Mouse (Mus musculus): Measurements from ENCODE around the gene Enpp7. TPM values are rescaled to one million over a fixed set of nuclear protein-coding genes. Genes with fewer than 3 reads are reported as not detected.

Gene Enpp7
- 174 and 2,153 TPM in 2 replicates for polyA plus RNA-seq (2012; rRNA removed)

DNA sequence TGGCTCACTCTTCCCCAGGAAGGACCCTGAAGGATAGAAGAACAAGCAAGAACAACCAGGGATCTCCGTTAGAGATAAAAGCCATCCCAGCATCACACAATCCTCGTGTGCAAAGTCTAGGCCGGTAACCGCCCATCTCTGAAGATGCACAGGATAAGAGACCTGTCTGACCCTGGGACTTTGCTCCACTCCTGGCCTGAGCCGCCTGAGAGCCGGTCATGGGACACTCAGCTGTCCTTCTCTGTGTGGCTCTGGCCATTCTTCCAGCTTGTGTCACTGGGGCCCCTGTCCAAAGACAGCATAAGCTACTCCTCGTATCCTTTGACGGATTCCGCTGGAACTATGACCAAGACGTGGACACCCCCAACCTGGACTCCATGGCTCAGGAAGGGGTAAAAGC, at the start of gene Enpp7:
Enpp7 (plus strand) TSS at position 190 of the 400 bp plus-strand sequence.
- 79% methylated on average over 10 of the region's 10 CpGs for WGBS
- DNase-seq (ENCODE audit: low read depth, low spot score): no peak

DNA sequence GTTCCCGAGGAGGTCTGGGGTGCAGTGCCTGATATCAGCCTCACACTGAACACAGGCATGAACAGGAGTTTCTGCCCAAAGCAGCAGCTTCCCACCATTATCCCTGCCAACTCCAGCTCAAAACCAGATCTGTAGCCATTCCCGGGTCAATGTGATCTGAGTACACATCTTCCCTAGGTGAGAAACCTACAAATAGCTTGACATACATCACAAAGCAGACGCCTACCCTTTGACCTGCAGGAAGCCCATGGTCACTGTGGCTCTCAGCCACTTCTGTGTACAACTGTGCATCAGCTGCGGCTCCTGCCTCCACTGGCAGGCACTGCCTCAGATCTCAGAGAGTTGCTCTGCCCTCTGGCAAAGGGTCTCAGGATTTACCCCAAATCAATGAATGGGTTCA, 48.3 kb upstream of the Enpp7 start:
- no peak for DNase-seq (ENCODE audit: low read depth, low spot score)
- 78% methylated on average over 4 of the region's 4 CpGs for WGBS

DNA sequence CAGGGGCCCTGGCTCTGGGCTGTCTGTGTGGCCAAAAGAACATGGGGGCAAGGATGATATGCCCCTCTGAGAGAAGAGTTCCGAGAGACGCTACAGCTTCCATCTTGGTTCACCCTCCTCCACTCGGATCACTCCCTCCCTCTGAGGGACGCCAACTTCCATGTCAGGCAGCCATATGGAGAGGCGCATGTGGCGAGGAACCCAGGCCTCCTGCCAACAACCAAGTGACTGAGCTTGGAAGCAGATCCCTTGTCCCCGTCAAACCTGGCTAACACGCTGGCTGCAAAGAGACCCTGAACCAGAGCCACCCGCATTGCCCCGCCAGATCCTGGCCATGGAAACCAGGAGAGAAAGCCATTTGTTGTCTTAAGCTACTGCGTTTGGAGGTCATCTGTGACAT, 47.4 kb upstream of the Enpp7 start:
- no peak for DNase-seq (ENCODE audit: low read depth, low spot score)
- 77% methylated on average over 11 of the region's 11 CpGs for WGBS

DNA sequence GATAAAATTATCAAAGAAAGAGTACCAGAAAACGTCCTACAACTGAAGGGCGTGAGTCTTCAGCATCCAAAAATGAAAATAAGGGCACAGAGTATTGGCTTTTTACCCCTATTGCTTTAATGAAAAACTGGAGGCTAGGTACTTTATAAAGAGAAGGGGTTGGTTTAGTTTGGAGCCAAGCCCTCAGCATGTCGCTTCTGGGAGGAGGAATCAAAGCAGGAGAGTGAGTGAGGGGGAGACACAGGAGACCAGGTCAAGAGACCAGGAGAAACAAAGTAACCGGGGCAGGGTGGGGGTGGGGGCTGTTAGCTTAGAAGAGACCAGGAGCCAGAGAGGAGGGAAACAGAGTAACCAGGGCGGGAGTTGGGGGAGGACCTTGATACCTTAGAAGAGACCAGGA, 46.7 kb upstream of the Enpp7 start:
- DNase-seq (ENCODE audit: low read depth, low spot score): no peak
- 46% methylated on average over 5 of the region's 5 CpGs for WGBS

DNA sequence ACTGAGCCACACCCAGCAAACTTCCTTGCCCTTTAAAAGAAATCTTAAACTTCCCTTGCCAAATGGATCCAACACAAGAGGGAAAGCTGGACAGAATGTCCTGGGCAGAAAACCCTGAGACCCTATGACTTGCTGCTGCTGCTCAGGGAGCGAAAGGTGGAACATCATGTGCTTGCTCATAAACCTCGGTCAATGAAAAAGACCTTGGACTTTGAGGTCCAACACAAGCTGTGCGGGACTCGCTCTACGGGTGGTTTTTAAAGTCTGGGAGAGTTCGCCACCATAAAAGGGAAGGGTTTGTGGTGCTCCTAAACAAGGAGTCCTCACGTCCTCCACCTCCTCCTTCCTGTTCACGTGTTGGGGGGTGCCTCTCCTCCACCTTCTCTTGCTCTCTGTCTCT, 42.1 kb upstream of the Enpp7 start:
- no peak for DNase-seq (ENCODE audit: low read depth, low spot score)
- WGBS: 37% methylated on average over 8 of the region's 8 CpGs

DNA sequence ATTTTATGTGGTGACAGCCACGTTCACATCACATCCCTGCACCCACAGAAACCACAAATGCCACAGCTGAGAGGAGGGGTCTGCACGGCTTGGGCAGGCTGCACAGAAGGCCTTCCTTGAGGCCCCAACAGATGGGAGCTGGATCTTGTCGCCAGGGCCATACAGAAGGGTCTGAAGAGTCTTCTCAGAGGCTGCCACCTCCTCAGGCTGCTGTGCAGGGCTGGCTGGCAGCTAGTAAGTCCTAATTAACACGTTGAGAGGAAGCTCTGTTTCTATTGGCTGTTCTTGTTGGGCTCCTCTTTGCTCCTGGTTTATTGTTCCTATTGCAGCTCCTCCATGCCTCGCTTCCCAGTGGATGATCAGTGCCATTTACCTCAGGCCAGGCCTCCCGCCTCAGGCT, 33.0 kb upstream of the Enpp7 start:
- WGBS: 44% methylated on average over 6 of the region's 6 CpGs
- no peak for DNase-seq (ENCODE audit: low read depth, low spot score)

DNA sequence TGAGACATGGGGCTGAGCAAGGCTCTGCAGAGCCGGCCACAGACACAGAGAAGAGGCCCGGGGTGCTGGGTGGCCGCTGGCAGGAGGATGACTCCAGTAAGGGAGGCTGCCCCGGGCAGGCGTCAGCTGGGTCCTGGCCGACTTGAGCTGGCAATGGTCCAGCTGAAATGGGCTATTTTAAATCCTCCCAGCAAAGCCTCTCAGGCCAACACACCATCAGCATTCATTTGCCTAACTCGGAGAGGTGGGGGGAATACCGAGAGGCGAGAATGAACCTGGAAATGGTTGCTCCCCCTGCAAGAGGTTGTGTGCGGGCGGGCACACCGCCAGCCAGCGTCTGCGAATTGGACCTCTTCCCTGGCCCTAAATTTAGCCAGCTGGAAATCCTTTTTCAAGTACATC, 30.9 kb upstream of the Enpp7 start:
- DNase-seq (ENCODE audit: low read depth, low spot score): no peak
- 58% methylated on average over 14 of the region's 14 CpGs for WGBS

DNA sequence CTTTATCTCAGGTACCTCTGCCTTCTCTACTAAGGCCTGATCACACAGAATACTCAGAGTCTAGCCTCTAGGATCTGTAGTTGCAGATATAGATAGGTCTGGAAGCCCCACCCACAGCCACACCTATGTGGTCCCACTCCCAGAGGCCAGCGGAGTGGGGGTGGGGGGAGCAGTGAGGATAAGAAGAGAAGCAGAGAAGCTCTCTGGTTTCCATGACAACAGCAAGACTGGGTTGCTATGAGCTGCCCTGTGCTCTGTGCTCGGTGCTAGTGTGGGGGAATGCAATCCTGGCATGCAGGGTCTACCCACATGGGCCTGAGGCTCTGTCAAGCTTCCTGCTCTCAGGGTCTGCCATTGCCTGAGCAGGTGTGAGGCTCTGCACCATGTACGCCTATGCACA, 27.3 kb upstream of the Enpp7 start:
- 56% methylated on average over 3 of the region's 3 CpGs for WGBS
- DNase-seq (ENCODE audit: low read depth, low spot score): no peak

DNA sequence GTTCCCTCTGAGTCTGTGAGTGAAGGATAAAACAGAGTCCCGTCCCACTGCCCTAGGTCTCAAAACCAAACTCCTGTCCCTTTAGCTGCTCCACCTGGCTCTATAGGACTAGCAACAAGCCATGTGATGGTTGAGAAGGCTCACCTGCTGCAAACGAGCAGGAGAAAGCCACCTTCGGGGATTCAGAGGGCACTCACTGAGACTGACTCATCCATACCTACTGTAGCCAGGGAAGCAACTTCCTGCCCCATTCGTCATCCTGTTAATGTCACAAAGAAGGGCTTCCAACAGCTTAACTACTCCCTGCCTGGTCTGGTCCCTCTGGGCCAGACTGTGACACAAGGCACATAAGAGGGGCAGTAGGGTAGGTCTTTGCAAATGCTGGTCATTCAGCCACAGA, 25.5 kb upstream of the Enpp7 start:
- no peak for DNase-seq (ENCODE audit: low read depth, low spot score)
- WGBS: 26% methylated on average over 4 of the region's 4 CpGs

DNA sequence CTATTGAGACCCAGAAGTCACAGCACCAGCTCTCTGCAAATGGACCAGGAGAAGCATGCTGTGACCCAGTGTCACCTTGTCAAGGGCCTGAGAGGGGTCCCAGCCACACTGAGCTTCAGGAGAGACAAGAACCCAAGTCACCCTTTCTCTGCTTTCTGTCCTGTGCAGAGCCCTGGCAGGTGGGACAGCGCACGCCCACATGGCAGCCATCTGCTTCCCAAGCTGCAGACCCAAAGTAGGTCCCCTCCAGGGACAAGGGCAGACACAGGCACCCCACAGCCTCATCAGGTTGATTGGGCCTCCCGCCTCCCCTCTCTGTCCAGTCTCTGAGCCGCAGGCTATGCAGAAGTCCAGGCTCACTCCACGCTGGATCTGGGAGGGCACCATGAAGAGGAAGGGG, 24.1 kb upstream of the Enpp7 start:
- 78% methylated on average over 5 of the region's 5 CpGs for WGBS
- DNase-seq (ENCODE audit: low read depth, low spot score): no peak

DNA sequence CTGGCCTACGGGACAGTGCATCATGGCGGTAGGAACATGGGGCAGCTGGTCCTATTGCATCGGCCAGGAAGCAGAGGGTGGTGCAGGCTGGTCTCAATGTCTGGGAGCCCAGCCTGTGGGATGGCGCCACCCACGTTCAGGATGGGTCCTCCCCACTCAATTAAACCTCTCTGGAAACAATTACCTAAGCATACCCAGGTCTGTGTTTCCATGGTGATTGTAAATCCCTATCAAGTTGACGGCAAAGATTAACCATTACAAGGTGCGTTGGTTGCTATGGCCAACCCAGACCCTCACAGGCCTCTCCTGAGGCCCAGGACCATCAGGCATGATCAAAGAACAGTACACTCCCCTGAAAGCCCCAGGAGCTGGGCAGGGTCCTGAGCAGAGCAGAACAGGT, 22.9 kb upstream of the Enpp7 start:
- no peak for DNase-seq (ENCODE audit: low read depth, low spot score)
- 33% methylated on average over 7 of the region's 7 CpGs for WGBS

DNA sequence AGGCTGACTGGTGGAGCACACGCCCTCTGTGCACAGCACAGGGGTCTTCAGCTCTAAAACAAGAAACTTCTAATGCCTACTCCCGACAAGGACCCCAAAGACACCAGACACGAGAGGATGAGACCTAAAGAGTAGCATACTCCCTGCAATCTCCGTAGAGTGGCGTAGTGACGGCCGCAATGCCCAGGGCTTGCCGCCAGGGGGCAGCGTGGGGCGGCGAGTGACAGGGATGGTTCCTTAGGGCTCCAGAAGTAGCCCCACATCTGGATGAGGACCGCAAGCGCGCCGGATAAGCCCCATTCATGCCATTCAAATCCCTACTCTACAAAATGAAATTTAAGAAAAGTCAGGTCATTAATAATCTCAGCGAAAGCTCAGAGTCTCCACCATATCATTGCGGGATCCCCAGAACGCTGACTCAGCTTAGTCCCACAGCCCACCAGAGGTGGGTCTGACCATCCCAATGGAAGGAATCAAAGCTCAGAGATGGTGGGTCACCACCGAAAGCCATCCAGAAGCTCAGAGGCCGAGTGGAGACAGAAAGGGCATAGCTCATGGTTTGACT, 16.4 kb upstream of the Enpp7 start:
- 38% methylated on average over 20 of the region's 20 CpGs for WGBS

DNA sequence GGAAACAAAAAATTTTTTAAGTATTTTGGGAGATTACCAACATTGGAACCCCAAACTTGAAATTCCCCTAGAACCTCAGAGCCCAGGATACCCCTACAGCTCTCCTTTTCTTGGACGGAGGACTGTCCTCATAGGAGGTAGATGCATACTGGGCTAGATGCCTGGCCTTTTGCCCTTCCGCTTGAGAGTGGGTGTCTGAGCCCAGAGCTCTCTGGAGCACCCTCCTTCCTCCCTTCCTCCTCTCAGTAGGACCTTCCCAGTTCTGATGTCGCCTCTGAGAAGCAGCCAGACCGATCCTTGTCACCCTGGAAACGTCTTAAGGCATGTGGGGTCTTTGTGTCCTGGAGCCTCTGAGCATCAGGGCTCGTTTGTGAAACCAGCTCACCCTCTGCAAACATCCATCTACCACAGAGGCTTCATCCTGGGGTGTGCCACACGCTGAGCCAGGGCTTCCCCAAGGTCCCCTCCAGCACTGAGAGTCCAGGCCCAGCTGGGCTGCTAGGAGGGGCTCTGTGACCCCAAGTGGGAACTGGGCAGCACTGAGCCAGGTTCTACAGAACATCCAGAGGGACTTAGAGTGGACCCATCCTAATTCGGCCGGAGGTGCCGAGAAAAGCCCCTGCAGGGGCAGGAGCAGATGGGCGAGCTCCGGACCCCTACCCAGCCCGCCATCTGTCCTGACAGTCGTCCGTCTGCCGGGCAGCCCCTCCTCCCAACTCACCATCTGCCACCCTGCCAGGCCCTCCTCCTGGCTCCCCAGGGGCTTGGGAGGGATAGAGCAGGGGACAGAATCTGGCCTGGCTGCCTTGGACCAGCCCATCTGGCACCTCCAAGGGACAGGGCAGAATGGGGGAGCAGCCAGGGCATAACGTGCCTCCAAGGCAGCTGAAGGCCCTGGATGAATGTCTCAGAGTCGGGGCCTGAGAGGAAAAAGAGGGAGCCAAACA, 15.3 kb upstream of the Enpp7 start:
- DNase-seq (ENCODE audit: low read depth, low spot score): no peak
- 64% methylated on average over 18 of the region's 18 CpGs for WGBS

More for the DNA sequence above, 16.4 kb upstream of the Enpp7 start:
- no peak for DNase-seq (ENCODE audit: low read depth, low spot score)

DNA sequence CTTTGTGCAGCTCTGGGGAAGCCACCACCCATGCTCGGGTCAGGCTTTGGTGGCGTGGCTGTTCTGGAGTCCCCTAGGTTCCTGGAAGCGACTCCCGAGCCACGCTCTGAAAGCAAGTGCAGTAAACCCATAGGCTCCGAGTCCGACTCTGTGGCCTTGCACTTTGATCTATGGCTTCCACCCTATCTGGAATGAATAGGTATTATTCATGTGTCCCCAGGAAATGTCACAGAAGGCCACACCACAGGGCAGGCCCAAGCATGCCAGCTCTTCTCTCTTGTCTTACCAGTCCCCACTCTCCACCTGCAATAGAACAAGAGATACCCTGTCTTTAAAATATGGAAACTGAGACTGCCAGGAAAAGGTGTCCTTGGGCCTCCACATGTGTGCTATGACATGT, 13.6 kb upstream of the Enpp7 start:
- DNase-seq (ENCODE audit: low read depth, low spot score): no peak
- 44% methylated on average over 7 of the region's 7 CpGs for WGBS

DNA sequence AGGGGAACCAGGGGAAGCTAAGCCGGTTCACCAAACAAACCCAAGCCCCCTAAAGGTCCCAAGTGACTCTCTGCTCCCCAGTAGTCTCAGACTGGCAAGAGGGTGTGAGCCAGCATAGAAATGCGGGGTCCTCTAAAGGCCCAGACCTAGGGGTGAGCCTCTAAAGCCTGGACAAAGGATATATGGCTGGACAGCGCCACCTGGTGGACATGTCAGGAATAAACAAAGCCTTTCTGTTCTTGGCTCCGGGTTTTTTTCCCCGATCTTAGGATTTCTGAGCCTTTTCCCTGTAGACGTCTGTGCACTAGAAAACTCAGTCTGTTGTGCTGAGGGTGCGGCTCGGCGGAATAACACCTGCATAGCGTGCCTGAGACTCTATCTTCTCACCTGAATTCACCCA, 12.6 kb upstream of the Enpp7 start:
- WGBS: 1% methylated on average over 10 of the region's 10 CpGs
- peak; percentile 45 for DNase-seq (ENCODE audit: low read depth, low spot score)

DNA sequence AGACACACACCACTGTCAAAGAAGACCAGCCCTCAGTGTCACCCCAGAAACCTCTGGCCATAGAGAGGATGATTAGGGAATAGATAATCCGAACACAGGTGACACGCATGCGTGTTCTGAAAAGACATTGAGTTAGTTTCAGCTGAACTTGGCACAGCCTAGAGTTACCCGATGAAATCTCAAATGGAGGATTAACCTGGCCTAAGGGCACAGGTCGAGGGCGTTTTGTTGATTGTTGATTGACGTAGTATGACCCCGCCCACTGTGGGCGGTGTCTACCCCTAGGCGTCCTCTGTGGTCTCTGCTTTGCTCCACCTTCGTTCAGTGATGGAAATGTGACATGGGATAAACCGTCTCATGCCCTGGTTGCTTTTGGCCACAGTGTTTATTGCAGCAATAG, 12.1 kb upstream of the Enpp7 start:
- no peak for DNase-seq (ENCODE audit: low read depth, low spot score)
- WGBS: 14% methylated on average over 12 of the region's 12 CpGs

DNA sequence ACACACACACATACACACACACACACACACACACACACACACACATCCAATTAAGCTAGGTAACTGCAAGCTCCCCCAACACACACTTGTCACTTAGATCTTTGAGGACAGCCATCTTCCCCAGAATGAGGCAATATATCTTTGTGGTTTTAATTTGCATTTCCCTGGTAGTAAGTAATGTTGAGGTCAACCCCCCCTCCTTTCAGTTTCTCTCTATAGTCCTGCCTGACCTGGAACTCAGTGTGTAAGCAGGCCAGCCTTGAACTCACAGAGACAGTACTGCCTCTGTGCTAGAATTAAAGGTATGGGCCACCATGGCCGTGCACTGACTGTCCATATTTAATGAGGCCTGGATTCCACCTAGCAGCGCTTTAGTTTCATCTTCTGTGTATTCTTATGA, 7.6 kb upstream of the Enpp7 start:
- 63% methylated on average over 2 of the region's 2 CpGs for WGBS
- DNase-seq (ENCODE audit: low read depth, low spot score): no peak

DNA sequence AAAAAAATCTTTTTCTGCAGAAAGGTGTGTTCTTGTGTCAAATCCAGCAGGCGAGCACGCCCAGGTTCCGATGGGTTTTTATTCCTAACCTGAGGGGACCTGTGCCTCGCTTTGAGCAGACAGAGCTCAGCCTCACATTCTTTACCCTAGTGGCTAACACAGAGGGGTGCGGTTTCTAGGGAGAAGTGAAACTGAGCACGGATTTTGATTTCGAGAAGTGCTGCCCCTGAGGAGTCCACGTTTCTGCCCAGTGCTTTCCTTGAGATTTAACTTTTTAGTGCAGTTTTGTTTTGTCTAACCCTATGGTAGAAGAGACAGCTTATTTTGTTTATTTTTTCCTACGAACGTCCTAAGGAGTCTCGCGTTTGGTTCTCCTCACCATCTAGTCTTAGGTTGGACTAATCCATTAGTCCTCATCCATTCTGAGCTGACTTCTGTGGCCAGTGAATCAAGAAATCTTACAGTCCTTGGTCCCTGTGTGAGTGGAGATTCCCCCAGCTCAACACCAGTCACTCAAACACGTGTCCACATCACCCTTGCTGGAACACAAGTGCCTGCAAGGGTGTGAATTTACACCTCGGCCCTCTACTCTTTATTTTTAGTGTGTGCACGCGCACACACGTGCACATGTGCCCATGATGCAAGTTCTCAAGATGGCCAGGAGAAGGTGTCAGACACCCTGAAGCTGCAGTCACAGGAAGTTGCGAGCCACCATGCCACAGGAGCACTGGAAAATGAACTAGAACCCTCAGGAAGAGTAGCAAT, 6.8 kb upstream of the Enpp7 start:
- WGBS: 54% methylated on average over 18 of the region's 18 CpGs
- DNase-seq (ENCODE audit: low read depth, low spot score): no peak

DNA sequence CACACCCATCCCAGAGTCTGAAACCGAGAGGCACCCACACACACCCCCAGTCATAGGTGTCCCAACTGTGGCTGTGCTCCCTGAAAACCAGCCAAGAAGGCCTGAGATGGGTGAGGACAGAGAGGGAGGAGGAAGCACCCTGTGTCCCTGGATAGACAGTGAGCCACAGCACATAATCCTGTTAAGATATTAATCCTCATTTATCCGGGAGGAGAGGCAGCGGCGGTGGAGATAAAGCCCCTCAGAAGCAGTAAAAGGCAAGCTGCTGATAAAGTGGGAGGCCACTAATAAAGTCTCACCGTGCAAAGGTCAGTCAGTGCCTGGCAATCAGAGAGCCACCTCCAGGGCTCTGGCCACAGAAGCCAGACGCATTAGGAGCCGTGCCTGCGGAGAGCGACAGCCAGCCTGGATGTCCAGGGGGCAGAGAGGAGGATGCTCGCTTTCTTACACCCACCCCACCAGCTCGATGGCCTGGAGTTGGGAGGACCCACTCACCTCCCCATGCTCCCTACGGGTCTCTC, 5.3 kb upstream of the Enpp7 start:
- WGBS: 32% methylated on average over 12 of the region's 12 CpGs
- DNase-seq (ENCODE audit: low read depth, low spot score): no peak

DNA sequence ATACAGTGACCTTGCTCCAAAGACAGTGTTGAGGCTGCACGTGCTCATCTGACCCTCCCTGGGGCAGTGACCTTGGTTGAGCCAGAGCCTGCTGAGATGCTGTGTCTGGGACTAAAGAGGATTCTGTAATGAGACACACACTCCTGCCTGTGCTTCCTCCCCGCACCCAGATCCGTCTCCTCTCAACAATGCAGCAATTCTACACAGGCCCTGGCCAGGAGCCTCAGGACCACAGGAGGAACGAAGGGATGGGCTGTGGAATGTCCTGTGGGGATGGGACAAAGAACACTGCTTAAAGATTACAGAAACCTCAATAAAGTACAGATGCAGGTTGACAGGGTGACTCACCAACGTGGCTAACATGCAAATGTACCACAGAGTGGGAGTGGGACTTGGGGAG, 2.4 kb upstream of the Enpp7 start:
- no peak for DNase-seq (ENCODE audit: low read depth, low spot score)
- WGBS: 31% methylated on average over 5 of the region's 5 CpGs

Data from large intestine, adult 2 months (tissue).